Mouse (Mus musculus) bone marrow, adult 2 months (tissue): Measurements from ENCODE around the gene Tmem136. TPM values are rescaled to one million over a fixed set of nuclear protein-coding genes. Genes with fewer than 3 reads are reported as not detected.

Experiments
- H3K27ac ChIP-seq: fragments of 200-500 bp; 2 replicates; pipeline ENCODE4 v1.5.1; 2012; ENCODE audit warnings: low read depth, mild to moderate bottlenecking, control low read depth, inconsistent platforms, low read length; ENCODE audit not compliant: control insufficient read depth, poor library complexity, insufficient read depth
- H3K4me1 ChIP-seq: fragments of 200-500 bp; 2 replicates; pipeline ENCODE4 v1.6.1; 2011; ENCODE audit warnings: low read length; ENCODE audit not compliant: control insufficient read depth, insufficient read depth
- H3K4me3 ChIP-seq: fragments of 200-500 bp; replicated peaks from 2 replicates; pipeline ENCODE3; 2011; ENCODE audit warnings: mild to moderate bottlenecking, low read depth, low read length, control low read depth; ENCODE audit not compliant: control insufficient read depth
- CTCF ChIP-seq: fragments of 200-500 bp; IDR thresholded peaks from 2 replicates; pipeline ENCODE4 v1.5.1; 2011; ENCODE audit warnings: low read length, control low read depth; ENCODE audit not compliant: control insufficient read depth, insufficient read depth
- POLR2A ChIP-seq: fragments of 200-500 bp; IDR thresholded peaks from 2 replicates; pipeline ENCODE4 v1.6.1; 2011; ENCODE audit warnings: low read depth, mild to moderate bottlenecking, control low read depth, low read length, borderline replicate concordance; ENCODE audit not compliant: control insufficient read depth
- WGBS: fragments of 180-500 bp; shearing (Covaris S2); methylation state at CpG from one replicate; pipeline ENCODE4 v1.1.7; 2018; 5-methylcytosine and 5-hydroxymethylcytosine counted together
- polyA plus RNA-seq: library from polyadenylated mRNA; stranded (reverse); fragments of >200 nt; gene quantifications from 2 replicates; pipeline ENCODE4 v1.2.4, GENCODE M21; 2011; ENCODE audit warnings: low replicate concordance; ENCODE audit not compliant: missing spikeins, insufficient read depth, insufficient read length

Gene Tmem136
- polyA plus RNA-seq, 1 experiment, result 2.1 TPM

GRCm38 (mm10) chr9:43067896-43068295 is 48.5 kb downstream of the Tmem136 start:
- TF ChIP-seq POLR2A (no peak), CTCF (no peak)
- H3K4me1 ChIP-seq, result no peaks in the 10 kb centered on the region
- no peak overlapping the region for H3K4me3 ChIP-seq
- WGBS, result 87% methylated on average over 3 of the region's 3 CpGs
- H3K27ac ChIP-seq, result no peak overlapping the region

GRCm38 (mm10) chr9:43065231-43065630 is 51.1 kb downstream of the Tmem136 start:
- Histone ChIP-seq H3K27ac (no peak overlapping the region), H3K4me3 (no peak overlapping the region), H3K4me1 (no peaks in the 10 kb centered on the region)
- 87% methylated on average over 4 of the region's 4 CpGs for WGBS
- TF ChIP-seq POLR2A, result no peak
- no peak for TF ChIP-seq CTCF

DNA sequence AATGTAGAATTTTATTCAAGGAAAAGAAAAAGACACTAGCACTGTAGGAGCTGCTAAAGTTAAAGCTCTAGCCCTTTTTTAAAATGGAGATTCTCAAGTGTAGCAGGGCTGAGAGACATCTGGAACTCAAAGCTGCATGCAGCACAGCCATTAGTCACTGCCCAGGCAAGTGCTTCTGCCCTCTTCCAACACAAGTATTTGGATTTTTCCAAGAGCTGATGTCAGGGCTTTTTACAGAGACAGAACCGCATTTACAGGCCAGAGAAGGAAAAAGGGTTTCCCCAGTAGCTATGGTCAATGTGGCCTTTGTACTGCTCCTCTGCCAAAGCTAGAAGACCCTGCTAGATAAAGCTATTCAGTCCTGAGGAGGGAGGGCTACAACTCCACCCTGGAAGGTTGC is 54.8 kb downstream of the Tmem136 start:
- TF ChIP-seq POLR2A (no peak), CTCF (no peak)
- Histone ChIP-seq H3K4me1 (no peaks in the 10 kb centered on the region), H3K4me3 (no peak overlapping the region), H3K27ac (no peak overlapping the region)
- 85% methylated on average over 1 of the region's 1 CpGs for WGBS

Other genes with a start within 250 kb of the Tmem136 start
- gene Grik4, start 172.1 kb downstream of the Tmem136 start, polyA plus RNA-seq, result 1.7 and 4.1 TPM in 2 replicates
- 21.1 and 29.7 TPM in 2 replicates for gene Arhgef12, start 9.3 kb downstream of the Tmem136 start, polyA plus RNA-seq
- gene Pou2f3, start 93.8 kb upstream of the Tmem136 start, polyA plus RNA-seq, result 0.77 TPM in 1 of 2 replicates, not detected in the other
- 15.8 and 17.9 TPM in 2 replicates for gene Oaf, start 123.3 kb upstream of the Tmem136 start, polyA plus RNA-seq
- not detected in 2 replicates for gene Trim29, start 194.3 kb upstream of the Tmem136 start, polyA plus RNA-seq